Mouse (Mus musculus) spleen, adult 2 months (tissue): Measurements from ENCODE around the gene Trhde. TPM values are rescaled to one million over a fixed set of nuclear protein-coding genes. Genes with fewer than 3 reads are reported as not detected.

Source experiments
- DNase-seq, 2 experiments: peaks; one replicate each; pipeline versions ENCODE4 v3.0.0 to v3.0.0-alpha.2; 2012 to 2021; ENCODE audit warnings: low spot score in 2 of 2, low read depth in 1 of 2
- H3K27ac ChIP-seq: fragments of 200-500 bp; 2 replicates; pipeline ENCODE4 v1.5.1; 2012; ENCODE audit warnings: low read length, inconsistent platforms; ENCODE audit not compliant: insufficient read depth
- H3K27me3 ChIP-seq: fragments of 200-500 bp; 2 replicates; pipeline ENCODE4 v1.6.1; 2012; ENCODE audit warnings: mild to moderate bottlenecking, moderate library complexity, low read length, inconsistent platforms; ENCODE audit not compliant: control insufficient read depth, insufficient read depth
- H3K36me3 ChIP-seq: fragments of 200-500 bp; 2 replicates; pipeline ENCODE4 v1.6.1; 2012; ENCODE audit warnings: mild to moderate bottlenecking, low read length, inconsistent platforms; ENCODE audit not compliant: control insufficient read depth, insufficient read depth
- H3K4me1 ChIP-seq: fragments of 200-500 bp; 2 replicates; pipeline ENCODE4 v1.6.1; 2011; ENCODE audit warnings: inconsistent platforms; ENCODE audit not compliant: control insufficient read depth, insufficient read depth, insufficient read length
- H3K4me3 ChIP-seq: fragments of 200-500 bp; 2 replicates; pipeline ENCODE4 v1.5.1; 2011; ENCODE audit warnings: mild to moderate bottlenecking, inconsistent platforms; ENCODE audit not compliant: insufficient read depth, insufficient read length; ENCODE audit errors: extremely low read depth
- CTCF ChIP-seq: fragments of 200-500 bp; IDR thresholded peaks from 2 replicates; pipeline ENCODE4 v1.5.1; 2011; ENCODE audit warnings: mild to moderate bottlenecking, inconsistent platforms; ENCODE audit not compliant: insufficient read depth, insufficient read length, insufficient replicate concordance; ENCODE audit errors: extremely low read depth
- POLR2A ChIP-seq: fragments of 200-500 bp; IDR thresholded peaks from 2 replicates; pipeline ENCODE4 v1.6.1; 2011; ENCODE audit warnings: low read depth, low read length, inconsistent platforms
- WGBS: fragments of 180-500 bp; shearing (Covaris S2); methylation state at CpG from one replicate; pipeline ENCODE4 v1.1.7; 2018; 5-methylcytosine and 5-hydroxymethylcytosine counted together
- polyA plus RNA-seq: library from polyadenylated mRNA; depleted of rRNA; stranded (reverse); fragments of >200 nt; gene quantifications from 2 replicates; pipeline ENCODE4 v1.2.3, GENCODE M21; 2012

The Trhde gene
- polyA plus RNA-seq, 1 experiment = not detected

GRCm38 (mm10) chr10:114765914-114766313 is 36.2 kb downstream of the Trhde start:
- TF ChIP-seq CTCF = no peak
- no peak for TF ChIP-seq POLR2A
- H3K36me3 ChIP-seq = no peaks in the 10 kb centered on the region
- no peaks in the 10 kb centered on the region for H3K27me3 ChIP-seq
- no peak overlapping the region for H3K27ac ChIP-seq
- no peak overlapping the region for H3K4me3 ChIP-seq
- no peaks in the 10 kb centered on the region for H3K4me1 ChIP-seq
- WGBS = 83% methylated on average over 4 of the region's 4 CpGs
- DNase-seq = no peak

- 86% methylated on average over 7 of the region's 7 CpGs for whole genome bisulfite sequencing
- Histone ChIP-seq H3K27me3 (no peaks in the 10 kb centered on the region), H3K4me1 (no peaks in the 10 kb centered on the region), H3K4me3 (no peak overlapping the region), H3K27ac (no peak overlapping the region), H3K36me3 (no peaks in the 10 kb centered on the region)
- DNase-seq = no peak
- TF ChIP-seq POLR2A (no peak), CTCF (no peak)
Observed at GRCm38 (mm10) chr10:114762125-114762524, 40.0 kb downstream of the Trhde start.

GRCm38 (mm10) chr10:114759240-114759639 is 42.9 kb downstream of the Trhde start:
- Histone ChIP-seq H3K4me3 (no peak overlapping the region), H3K4me1 (no peaks in the 10 kb centered on the region), H3K36me3 (no peaks in the 10 kb centered on the region), H3K27ac (no peak overlapping the region), H3K27me3 (no peaks in the 10 kb centered on the region)
- WGBS = 68% methylated on average over 3 of the region's 3 CpGs
- no peak for DNase-seq
- no peak for TF ChIP-seq POLR2A
- TF ChIP-seq CTCF = no peak

- Histone ChIP-seq H3K36me3 (no peaks in the 10 kb centered on the region), H3K4me1 (no peaks in the 10 kb centered on the region), H3K27ac (no peak overlapping the region), H3K4me3 (no peak overlapping the region), H3K27me3 (no peaks in the 10 kb centered on the region)
- WGBS = 81% methylated on average over 9 of the region's 9 CpGs
- DNase-seq = no peak
- no peak for TF ChIP-seq CTCF
- TF ChIP-seq POLR2A = no peak
Observed at GRCm38 (mm10) chr10:114758614-114759013, 43.5 kb downstream of the Trhde start.

- H3K4me3 ChIP-seq = no peak overlapping the region
Observed at GRCm38 (mm10) chr10:114742755-114743705, 59.1 kb downstream of the Trhde start.

GRCm38 (mm10) chr10:114739916-114740315 is 62.2 kb downstream of the Trhde start:
- 83% methylated on average over 5 of the region's 5 CpGs for WGBS
- no peak overlapping the region for H3K4me3 ChIP-seq
- H3K27me3 ChIP-seq = no peaks in the 10 kb centered on the region
- no peak overlapping the region for H3K27ac ChIP-seq
- H3K4me1 ChIP-seq = no peaks in the 10 kb centered on the region
- H3K36me3 ChIP-seq = no peaks in the 10 kb centered on the region
- no peak for TF ChIP-seq POLR2A
- TF ChIP-seq CTCF = no peak
- DNase-seq = no peak

More at GRCm38 (mm10) chr10:114742755-114743705, 59.1 kb downstream of the Trhde start:
- WGBS = 79% methylated on average over 15 of the region's 15 CpGs
- no peak for DNase-seq
- TF ChIP-seq POLR2A (no peak), CTCF (no peak)
- no peaks in the 10 kb centered on the region for H3K4me1 ChIP-seq
- H3K27me3 ChIP-seq = no peaks in the 10 kb centered on the region
- H3K36me3 ChIP-seq = no peaks in the 10 kb centered on the region
- H3K27ac ChIP-seq = no peak overlapping the region

GRCm38 (mm10) chr10:114737581-114737980 is 64.5 kb downstream of the Trhde start:
- H3K4me1 ChIP-seq = no peaks in the 10 kb centered on the region
- no peak for DNase-seq
- WGBS = 90% methylated on average over 2 of the region's 2 CpGs
- H3K27ac ChIP-seq = no peak overlapping the region
- H3K36me3 ChIP-seq = no peaks in the 10 kb centered on the region
- no peak overlapping the region for H3K4me3 ChIP-seq
- H3K27me3 ChIP-seq = no peaks in the 10 kb centered on the region
- TF ChIP-seq POLR2A (no peak), CTCF (no peak)
